Mouse (Mus musculus) liver, postnatal 0 days (tissue): ENCODE results near the gene Hist1h4j.

ENCODE experiments used
- CTCF ChIP-seq: sonication (generic); IDR thresholded peaks from 2 replicates; pipeline ENCODE4 v1.5.1; 2016; ENCODE audit warnings: antibody characterized with exemption, low read depth
- EP300 ChIP-seq: IDR thresholded peaks from 2 replicates; pipeline ENCODE4 v1.6.1; 2016; ENCODE audit warnings: antibody characterized with exemption, low read depth, mild to moderate bottlenecking

DNA sequence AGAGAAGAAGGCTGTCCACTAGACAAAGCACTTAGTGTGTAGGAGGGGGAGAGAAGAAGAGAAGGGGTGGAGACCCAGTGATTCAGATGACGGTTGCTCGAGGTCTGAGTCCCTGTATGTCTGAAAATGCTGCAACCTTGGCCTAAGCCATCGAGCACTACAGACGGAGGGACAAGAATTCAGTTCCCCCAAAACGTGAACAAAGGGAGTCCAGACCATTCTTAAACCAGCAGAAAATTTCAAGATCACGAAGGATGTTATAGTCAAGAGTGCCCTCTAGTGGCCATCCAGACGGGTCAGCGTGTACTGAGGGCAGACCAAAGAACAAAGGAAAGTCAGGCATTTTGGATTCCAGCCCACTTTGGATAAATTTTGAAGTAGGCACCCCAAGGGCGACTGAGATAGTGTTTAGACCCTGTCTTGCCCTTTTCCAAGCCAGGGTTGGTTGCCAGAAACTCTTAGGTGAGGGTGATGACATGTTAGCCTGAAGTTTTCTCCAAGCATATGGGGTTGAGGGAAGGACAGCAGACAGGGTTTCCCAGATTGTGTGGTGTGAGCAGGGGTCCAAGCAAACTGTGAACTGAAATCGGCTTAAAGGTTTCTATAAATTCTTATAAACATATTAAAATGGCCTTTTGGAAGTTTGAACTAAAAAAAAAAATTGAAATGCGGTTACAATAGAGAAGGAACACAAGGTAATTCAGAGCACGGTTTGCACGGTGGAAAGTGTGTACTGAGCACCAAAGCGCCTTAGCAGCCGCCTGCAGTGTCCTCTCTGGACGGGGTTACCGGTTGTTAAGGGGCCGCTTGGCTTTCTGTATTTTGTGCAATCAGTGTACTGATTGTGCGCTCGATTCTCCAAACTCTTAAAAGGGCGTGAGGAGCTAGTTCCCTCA, 606 bp upstream of the Hist1h4j start:
- TF ChIP-seq CTCF (peak; percentile 95), EP300 (no peak)
